Mouse (Mus musculus) embryonic facial prominence, embryonic 11.5 days (tissue): Measurements from ENCODE around the gene Efnb1. TPM values are rescaled to one million over a fixed set of nuclear protein-coding genes. Genes with fewer than 3 reads are reported as not detected.

Source experiments
- ATAC-seq: fragments of 200-750 bp; cut with Nextera tagmentation; replicated peaks from 2 replicates; pipeline ENCODE4 v1.8.0; 2017; ENCODE audit warnings: low read depth; ENCODE audit not compliant: insufficient number of reproducible peaks, low FRiP score, low TSS enrichment
- DNase-seq: peaks from one replicate; pipeline ENCODE4 v3.0.0-alpha.2; 2015; ENCODE audit warnings: low spot score
- H3K27ac ChIP-seq: fragments of 300-500 bp; sonication (generic); replicated peaks from 2 replicates; pipeline ENCODE4 v1.5.1; 2014; ENCODE audit warnings: mild to moderate bottlenecking, low read depth, low read length, control low read depth
- H3K27me3 ChIP-seq: fragments of 300-500 bp; sonication (generic); 2 replicates; pipeline ENCODE4 v1.6.1; 2014; ENCODE audit warnings: mild to moderate bottlenecking, low read length, moderate library complexity, mixed read lengths; ENCODE audit not compliant: control insufficient read depth, insufficient read depth
- H3K36me3 ChIP-seq: fragments of 300-500 bp; sonication (generic); replicated peaks from 2 replicates; pipeline ENCODE4 v1.6.1; 2014; ENCODE audit warnings: low read depth, mild to moderate bottlenecking, low read length, moderate library complexity, mixed read lengths; ENCODE audit not compliant: control insufficient read depth, insufficient read depth
- H3K4me1 ChIP-seq: fragments of 300-500 bp; sonication (generic); 2 replicates; pipeline ENCODE4 v1.6.1; 2014; ENCODE audit warnings: low read length, mixed read lengths; ENCODE audit not compliant: control insufficient read depth, insufficient read depth
- H3K4me2 ChIP-seq: fragments of 300-500 bp; sonication (generic); 2 replicates; pipeline ENCODE4 v1.6.1; 2014; ENCODE audit warnings: low read depth, mild to moderate bottlenecking, control low read depth, low read length, moderate library complexity
- H3K4me3 ChIP-seq: fragments of 300-500 bp; sonication (generic); 2 replicates; pipeline ENCODE4 v1.5.1; 2014; ENCODE audit warnings: low read depth, low read length, control low read depth
- H3K9ac ChIP-seq: fragments of 300-500 bp; sonication (generic); replicated peaks from 2 replicates; pipeline ENCODE4 v1.6.1; 2014; ENCODE audit warnings: mild to moderate bottlenecking, control low read depth, low read length
- H3K9me3 ChIP-seq: fragments of 300-500 bp; sonication (generic); replicated peaks from 2 replicates; pipeline ENCODE4 v1.6.1; 2016; ENCODE audit warnings: mild to moderate bottlenecking, low read length, inconsistent platforms, mixed read lengths; ENCODE audit not compliant: control insufficient read depth
- WGBS: fragments of 180-500 bp; shearing (Covaris S2); extraction: QIAGEN DNeasy Blood & Tissue Kit; methylation state at CpG from one replicate; pipeline ENCODE4 v1.1.7; 2014; 5-methylcytosine and 5-hydroxymethylcytosine counted together
- polyA plus RNA-seq: library from polyadenylated mRNA; unstranded; fragments of >200 nt; fragmentation: Nextera tagmentation; extraction: Ambion mirVana; gene quantifications from 2 replicates; pipeline ENCODE4 v1.2.1, GENCODE M21; 2014

Efnb1 gene
- polyA plus RNA-seq, 1 experiment from 2014 or later = 26.0 TPM

- ATAC-seq = no peak
- no peak for DNase-seq
These were observed 55.6 kb downstream of the Efnb1 start for GRCm38 (mm10) chrX:99191441-99192087.

GRCm38 (mm10) chrX:99196910-99197309 is 61.0 kb downstream of the Efnb1 start:
- Histone ChIP-seq H3K36me3 (no peaks in the 10 kb centered on the region), H3K4me3 (no peak overlapping the region), H3K4me2 (no peak overlapping the region), H3K9me3 (no peaks in the 10 kb centered on the region), H3K27me3 (peaks cover 2% of the 10 kb centered on the region; the same call in 1 of the 2 replicates), H3K27ac (peak overlapping the region; percentile 52), H3K4me1 (no peaks in the 10 kb centered on the region), H3K9ac (no peak overlapping the region)
- DNase-seq = peak; percentile 67
- 0 out of 2 replicates have a peak, but pooled peaks have one; percentile 58 for ATAC-seq
- WGBS = 19% methylated on average over 9 of the region's 9 CpGs

More at GRCm38 (mm10) chrX:99191441-99192087, 55.6 kb downstream of the Efnb1 start:
- Histone ChIP-seq H3K9me3 (no peaks in the 10 kb centered on the region), H3K9ac (no peak overlapping the region), H3K27ac (no peak overlapping the region), H3K27me3 (peaks cover 2% of the 10 kb centered on the region; the same call in 1 of the 2 replicates), H3K4me2 (no peak overlapping the region), H3K36me3 (no peaks in the 10 kb centered on the region), H3K4me1 (no peaks in the 10 kb centered on the region), H3K4me3 (no peak overlapping the region)
- WGBS = 64% methylated on average over 10 of the region's 10 CpGs

- Histone ChIP-seq H3K4me1 (no peaks in the 10 kb centered on the region), H3K36me3 (no peaks in the 10 kb centered on the region), H3K4me3 (no peak overlapping the region), H3K9ac (no peak overlapping the region; the same call in 1 of the 2 replicates), H3K27me3 (peaks cover 2% of the 10 kb centered on the region; the same call in 1 of the 2 replicates), H3K9me3 (no peaks in the 10 kb centered on the region), H3K27ac (peak overlapping the region; percentile 52), H3K4me2 (peak overlapping the region; percentile 23)
- DNase-seq (peak; percentile 21), ATAC-seq (0 out of 2 replicates have a peak, but pooled peaks have one; percentile 37)
- 24% methylated on average over 9 of the region's 9 CpGs for WGBS
These were observed 62.6 kb downstream of the Efnb1 start for GRCm38 (mm10) chrX:99198532-99198931.

Other genes with a start within 250 kb of the Efnb1 start
- 10.8 and 15.3 TPM in 2 replicates for gene Ophn1, start 245.1 kb upstream of the Efnb1 start, polyA plus RNA-seq
- gene Yipf6, start 199.8 kb upstream of the Efnb1 start, polyA plus RNA-seq = 16.6 TPM in 2 replicates
- gene Stard8, start 132.9 kb upstream of the Efnb1 start, polyA plus RNA-seq = 5.0 and 6.5 TPM in 2 replicates